Mouse (Mus musculus) retina, postnatal 7 days (tissue): ENCODE data around the gene Adamts17.
A peak's percentile ranks its signal among the peaks of the same experiment; 100 is the strongest.

Source experiments
- DNase-seq: peaks from one replicate; pipeline ENCODE4 v3.0.0-alpha.2; 2012; ENCODE audit warnings: low read depth, low spot score

Gene Adamts17

DNA sequence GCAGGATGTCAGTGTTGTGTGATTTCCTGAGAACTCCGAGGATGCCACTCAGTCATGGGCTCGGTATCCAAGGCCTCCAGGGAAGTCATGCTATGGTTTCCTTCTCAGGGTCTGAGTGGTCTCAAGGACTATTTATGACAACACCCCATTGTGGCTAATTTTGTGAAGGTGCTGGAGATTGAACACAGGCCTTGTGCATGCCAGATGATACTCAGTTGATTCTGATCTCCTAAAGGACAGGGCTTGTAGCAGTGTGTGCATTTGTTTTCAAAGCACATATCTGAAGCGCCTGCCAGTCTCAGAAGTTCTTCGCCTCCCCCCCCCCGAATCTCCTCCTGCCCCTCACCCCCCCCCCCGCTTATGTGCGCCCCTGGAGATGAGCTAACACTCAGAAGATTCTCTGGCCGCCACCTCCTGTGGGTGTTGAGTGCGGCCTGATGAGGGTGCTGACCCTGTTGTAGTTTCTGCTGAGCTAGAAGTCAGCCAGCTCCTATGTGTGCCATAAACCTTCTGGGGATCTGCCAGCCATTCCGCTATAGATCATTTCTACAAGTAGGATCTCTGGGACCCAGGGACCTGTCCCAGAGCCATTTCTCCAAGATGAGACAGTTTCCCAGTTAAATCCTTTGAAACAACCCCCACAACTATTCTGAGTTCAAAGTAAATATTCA lies 232.6 kb downstream of the Adamts17 start:
- no peak for DNase-seq

DNA sequence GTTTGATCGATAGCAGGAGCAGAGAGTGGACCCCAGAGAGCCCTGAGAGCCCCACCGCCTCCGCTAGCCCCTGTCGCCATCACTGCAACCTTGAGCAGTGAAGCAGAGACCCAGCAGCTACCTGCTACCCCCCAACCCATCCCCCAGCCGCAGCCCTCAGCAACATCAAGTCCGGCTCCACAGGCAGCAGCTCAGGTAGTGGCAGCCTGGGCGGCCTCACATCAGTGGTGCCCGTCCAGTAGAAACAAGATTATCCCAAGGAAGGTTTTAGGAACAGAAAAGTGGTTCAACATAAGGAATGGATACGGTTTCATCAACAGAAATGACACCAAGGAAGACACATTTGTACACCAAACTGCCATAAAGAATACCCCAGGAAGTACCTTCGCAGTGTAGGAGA lies 243.2 kb downstream of the Adamts17 start:
- no peak for DNase-seq

DNA sequence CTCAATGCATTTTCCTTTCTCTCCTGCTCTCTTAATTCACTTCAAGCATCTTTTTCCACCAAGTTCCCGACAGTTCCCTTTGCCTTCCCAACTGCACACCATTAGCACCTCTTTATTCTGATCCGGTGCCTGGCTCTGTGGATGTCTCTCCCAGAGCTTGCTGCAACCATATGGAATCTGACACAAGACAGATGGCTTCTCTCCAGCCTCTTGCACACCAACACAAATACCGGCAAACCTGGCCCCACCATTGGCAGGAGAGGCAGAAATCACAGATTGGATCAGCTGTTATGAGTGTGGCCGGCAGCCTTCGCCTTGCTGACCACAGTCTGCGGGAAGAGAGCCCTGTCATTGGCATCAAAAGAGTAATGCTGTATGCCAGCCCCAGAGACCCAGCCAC lies 248.2 kb downstream of the Adamts17 start:
- no peak for DNase-seq

DNA sequence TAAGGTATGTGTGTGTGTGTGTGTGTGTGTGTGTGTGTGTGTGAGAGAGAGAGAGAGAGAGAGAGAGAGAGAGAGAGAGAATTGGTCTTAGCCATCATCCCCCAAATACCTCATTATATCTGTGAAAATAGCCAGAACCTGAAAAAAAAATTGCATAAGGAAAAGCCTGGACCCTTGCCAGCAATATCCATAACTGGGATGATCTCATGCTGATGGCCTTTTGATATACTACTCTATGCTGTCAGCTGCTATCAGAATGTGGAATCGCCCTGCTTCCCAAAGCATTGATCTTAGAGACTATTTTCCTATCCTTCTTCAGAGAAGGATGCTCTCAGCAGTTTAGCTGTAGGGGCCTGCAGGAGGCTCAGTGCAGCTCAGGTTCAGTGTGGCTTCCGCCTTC lies 257.6 kb downstream of the Adamts17 start:
- no peak for DNase-seq

DNA sequence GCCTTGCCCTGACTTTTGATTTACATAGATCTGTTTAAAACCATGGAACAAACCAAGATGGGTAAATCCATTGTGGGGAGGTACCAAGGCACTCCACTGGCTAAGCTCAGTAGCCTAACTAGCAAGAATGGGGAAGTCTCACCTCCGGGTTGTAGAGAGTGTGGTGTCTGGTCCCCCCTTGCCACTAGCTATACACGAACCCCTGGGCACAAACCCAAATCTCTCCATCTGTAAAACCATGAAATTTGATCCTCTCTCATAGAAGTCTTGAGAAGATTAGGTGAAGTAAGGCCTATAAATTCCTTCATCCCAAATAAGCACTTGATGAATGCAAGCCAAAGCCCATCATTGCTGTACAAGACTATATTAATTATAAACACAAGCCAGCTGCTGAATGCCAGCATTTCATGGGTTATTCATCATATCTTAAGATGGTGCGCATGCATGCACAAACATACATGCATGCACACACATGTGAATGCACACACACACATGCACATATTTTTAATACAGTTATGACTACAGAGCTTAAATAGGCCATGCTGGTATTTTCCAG lies 262.0 kb downstream of the Adamts17 start:
- no peak for DNase-seq

DNA sequence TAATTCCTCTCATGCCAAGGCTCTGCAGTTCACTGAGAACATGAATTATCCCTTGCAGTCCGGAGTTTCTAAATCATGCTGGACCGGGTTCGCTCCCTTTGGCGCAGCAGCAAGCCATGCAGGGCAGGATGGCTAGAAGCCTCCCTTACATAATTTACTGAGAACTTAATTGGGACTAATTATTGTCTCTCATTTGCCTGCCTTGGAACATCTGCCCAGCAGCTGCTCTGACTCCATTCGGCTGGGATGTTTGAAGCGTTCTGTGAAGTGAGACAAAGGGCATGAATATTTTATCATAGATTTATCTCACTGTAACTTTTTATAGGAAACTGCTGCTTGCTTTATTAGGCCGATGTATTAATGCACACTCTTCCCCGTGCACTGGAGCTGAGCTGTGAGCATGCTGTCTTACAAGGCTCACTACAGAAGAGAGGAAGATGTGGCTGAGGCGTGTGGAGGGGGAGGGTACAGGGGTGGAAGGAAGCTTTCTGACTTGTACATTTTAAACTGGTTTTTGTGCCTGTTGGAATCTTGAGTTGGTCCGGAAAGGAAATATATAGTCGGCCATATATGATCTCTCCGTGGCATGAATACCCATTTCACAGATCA lies 271.1 kb downstream of the Adamts17 start:
- no peak for DNase-seq

DNA sequence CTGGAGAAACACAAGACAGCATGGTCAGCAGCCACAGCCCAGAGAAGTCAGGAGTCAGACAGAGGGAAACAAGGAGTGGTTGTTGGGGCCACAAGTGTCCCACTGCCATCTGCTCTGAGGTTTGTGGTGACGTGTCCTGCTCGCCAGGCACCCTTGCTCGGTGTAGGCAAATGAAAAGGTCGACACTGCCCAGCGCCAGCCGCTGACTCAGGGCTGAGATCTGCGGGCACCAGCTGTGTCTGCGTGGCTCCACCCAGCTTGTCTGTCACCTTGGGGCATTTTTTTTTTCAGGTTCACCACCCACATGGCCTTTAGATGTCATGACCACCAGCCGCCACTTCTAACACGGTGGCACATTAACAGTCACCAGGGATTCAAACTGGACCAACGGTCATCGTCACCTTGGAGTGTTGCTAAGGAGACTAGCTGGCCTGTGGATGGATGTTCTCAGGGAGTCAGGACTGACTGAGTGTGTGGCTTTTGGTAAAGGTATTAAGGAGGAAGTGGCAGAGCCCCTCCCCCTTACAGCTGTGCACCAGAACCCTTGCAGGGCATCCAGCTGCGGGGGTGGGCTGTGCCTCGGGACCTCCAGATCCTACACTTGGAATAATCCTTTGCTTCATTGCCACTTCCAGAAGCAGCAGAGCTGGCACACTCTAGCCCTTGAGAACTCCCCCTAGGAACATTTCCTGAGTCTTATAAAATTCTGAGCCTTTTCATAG lies 273.1 kb downstream of the Adamts17 start:
- DNase-seq: no peak

DNA sequence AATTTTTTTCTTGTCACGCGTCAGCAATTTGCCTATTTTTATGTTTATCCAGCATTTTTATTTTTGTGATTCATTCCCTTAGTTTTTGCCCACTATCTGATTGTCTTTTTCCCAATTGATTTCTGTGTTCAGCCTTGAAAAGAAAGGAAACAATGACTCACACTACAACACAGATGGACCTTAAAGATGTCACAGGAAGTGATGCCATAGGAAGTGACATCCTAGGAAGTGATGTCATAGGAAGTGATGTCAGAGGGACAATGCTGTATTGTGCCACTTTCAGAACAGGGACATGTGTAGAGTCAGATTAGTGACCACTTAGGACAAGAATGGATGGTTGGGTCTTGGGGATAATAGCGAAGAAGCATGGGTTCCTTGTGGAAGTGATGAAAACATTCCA lies 274.5 kb downstream of the Adamts17 start:
- no peak for DNase-seq

DNA sequence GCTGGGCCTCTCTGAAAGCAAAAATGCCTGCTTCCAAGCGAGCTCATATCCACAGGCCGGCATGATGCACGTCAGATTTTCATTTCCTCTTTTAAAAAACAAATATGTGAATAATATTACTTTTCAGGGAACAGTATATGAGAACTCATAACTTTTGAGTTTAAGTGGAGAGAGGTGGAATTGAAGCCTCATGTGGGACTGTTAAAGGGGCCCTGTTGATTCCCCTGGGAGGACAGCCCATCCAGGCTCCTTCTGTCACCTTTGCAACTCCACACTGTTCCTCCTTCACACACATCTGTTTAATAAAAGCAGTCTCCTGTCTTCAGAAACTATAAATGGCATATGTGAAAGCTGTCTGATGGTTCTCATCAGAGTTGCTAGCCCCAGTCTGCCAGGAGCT lies 275.5 kb downstream of the Adamts17 start:
- DNase-seq: no peak

DNA sequence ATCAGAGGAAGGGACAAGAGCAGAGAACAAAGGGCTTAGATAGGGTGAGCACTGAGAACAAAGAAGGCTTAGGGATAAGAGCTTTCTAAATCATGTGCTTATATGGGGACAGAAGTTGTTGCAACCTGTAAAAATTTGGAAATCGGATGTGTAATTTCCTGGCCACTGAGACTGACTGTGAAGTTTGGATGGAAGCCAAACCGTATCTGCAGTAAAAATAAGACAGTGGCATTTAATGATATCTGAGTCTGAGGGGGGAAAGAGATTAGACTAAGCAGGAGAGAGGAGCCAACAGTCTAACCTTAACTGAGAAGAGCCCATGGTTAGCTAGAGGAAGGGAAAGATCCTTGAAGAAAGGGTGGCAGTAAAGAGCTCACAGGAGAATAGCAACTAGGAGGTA lies 295.6 kb downstream of the Adamts17 start:
- DNase-seq: no peak

DNA sequence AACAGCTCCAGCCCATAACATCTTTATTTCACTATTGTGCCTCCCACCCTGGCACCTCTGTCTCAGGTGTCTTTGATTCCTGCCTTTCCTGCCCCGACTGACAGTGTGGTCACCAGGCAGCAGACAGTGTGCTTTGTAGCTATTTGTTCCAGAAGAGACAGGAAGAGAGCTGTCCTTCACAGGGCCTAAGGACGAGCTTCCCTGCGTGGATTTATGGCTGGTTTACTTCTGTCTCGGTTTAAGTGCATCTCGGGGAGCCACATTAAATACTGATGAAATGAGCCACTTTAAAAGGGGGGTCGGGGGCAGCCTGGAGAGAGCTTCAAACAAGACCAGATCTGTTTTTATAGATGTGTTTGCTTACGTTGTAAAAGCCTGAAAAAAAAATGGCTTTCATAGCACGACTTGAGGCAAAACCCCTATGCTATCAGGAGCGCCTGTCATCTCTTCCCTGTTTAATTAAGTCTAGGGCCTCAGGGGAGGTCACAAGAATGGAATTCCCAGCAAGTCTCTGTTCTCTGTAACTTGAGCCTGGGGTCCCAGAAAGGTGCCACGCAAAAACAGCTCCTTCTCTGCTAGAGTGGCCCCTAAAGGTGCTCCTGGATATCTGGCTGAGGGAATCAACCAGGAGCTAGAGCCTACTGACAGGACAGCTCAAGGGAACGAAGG lies 302.9 kb downstream of the Adamts17 start:
- DNase-seq: no peak

DNA sequence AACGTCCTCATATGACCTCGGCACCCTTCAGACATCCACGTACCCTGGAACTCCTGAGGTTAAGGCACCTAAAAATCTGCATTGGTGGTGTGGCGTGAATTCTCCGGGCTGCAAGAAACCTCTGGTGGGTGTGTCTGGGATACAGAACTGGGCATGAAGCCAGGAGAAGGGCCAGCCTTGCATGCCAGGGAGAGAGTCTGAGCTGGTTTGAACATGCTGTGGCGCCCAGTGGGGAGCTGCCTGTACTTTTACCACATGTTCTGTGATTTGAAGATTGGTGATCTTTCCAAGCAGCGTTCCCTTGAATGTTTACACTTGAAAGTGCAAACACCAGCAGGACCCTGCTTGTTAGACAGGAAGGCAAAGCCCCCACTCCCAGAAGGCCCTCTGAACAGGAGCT lies 306.2 kb downstream of the Adamts17 start:
- no peak for DNase-seq

DNA sequence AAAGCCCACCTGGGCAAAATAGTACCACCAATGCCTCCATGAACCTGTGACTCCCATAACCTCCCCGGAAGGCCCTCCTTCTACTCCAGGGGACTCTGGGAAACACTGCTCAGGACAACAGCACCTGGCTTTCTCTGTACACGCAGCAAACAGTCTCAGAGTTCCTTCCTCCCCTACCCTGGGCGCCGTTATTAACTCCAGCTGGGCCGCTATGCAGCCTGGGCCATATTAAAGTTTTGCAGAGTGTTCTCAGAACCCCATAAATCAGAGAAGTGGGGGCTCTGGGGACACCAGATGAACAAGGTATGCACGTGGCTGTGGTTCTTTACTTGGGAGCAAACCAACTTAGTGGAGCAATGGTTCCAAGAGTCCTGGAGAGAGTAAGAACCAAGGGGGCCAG lies 306.6 kb downstream of the Adamts17 start:
- no peak for DNase-seq

DNA sequence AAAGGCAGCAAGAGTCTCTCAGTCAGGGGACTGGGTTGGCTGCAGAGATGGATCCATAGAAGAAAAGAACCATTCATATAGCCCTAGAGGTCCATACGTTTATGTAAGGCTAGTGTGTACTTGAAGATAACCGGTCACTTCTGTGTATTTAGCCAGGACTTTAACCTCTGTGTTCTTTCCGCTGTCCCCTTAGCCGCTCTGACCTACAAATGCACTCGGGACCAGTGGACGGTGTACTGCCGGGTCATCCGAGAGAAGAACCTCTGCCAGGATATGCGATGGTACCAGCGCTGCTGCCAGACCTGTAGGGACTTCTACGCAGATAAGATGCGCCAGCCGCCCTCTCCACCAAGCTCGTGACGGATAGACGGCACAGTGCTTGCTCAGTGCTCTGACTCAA lies 310.2 kb downstream of the Adamts17 start:
- no peak for DNase-seq

DNA sequence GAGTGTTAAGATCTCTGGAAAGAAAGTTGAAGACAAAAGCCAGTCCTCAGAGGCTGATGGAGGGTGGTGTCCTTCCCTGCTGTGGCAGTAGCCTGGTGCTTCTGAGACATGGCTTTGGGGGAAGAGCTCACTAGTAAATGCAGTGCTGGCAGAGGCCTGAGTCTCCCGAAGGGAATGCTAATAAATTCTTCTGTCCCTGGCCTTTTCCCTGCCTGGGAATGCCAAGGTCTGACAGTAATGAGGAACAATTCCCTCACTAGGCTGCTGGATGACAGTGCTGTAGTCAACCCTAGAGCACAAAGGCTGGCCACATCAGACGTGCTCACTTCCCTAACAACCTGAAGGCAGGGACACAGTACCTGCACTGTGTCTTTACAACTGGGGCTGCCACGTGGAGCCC lies 313.1 kb downstream of the Adamts17 start:
- no peak for DNase-seq

DNA sequence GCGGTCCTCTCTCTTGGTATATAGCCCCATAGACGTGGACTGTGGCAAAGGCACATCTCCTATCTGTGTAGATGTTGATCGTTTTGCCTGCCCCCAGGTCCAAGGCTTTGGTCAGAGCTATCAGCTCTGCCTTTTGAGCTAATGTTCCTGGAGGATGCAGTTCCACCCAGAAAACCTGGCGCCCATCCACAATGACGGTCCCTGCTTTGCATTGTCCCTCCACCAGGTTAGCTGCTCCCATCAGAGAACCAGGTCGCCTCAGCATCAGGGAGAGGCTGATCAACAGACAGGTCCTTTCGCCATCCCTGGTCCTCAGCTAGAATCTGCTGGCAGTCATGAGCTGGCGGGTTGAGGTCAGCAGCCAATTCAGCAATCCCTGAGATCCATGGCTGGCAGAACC lies 322.6 kb downstream of the Adamts17 start:
- no peak for DNase-seq

DNA sequence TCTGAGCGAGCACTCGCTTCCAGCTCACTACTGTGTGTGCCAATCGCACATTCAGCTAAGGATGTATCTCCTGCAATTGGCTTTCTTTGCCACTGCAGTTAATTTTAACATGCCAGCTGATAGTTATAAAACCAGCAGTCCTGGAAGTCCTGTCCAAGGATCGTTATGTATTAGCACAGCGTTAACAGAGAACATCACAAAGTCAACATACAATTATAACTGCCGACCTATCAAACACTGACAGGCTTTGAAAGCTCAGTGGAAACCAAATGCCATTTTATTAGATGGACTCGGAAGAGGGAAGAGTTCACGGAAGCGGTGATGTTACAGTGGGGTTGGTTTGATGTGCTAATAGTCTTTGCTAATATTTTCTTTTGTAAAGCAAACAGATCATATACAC lies 328.8 kb downstream of the Adamts17 start:
- DNase-seq: no peak

DNA sequence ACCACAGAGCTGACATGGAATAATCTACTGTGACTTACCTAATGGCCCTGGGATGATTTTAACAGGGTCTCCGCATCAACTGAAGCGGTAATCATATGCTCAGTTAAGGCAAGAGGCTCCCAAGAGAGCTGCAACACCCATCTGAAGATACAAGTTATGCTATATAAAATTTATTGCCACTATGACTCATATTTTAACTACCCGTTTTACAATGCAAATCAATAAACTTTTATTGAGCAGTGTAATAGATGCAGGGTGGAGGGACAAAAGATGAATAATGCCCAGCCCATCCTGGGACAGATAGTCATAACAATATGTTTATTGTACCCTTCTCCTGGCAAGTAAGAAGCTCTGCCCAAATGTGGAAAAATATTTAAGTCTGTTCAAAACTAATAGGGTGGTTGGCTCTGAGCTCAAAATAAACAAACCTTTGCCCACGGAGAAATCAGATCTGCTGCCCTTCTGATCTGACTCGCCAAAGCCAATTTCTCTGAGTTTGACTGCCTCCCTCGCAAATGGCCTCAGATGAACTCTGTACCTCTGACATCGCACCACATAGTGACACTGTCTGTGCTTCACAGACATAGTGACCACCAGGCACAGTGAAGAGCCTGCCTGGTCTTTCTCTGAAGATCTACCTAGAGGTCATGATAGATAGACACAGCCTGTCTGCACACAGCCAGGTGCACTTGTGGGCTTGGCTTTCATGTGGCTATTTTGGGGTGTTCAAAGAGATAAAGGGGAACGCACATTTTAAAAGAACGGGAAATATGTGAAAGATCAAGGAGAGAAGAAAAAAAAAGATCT lies 329.4 kb downstream of the Adamts17 start:
- DNase-seq: no peak

DNA sequence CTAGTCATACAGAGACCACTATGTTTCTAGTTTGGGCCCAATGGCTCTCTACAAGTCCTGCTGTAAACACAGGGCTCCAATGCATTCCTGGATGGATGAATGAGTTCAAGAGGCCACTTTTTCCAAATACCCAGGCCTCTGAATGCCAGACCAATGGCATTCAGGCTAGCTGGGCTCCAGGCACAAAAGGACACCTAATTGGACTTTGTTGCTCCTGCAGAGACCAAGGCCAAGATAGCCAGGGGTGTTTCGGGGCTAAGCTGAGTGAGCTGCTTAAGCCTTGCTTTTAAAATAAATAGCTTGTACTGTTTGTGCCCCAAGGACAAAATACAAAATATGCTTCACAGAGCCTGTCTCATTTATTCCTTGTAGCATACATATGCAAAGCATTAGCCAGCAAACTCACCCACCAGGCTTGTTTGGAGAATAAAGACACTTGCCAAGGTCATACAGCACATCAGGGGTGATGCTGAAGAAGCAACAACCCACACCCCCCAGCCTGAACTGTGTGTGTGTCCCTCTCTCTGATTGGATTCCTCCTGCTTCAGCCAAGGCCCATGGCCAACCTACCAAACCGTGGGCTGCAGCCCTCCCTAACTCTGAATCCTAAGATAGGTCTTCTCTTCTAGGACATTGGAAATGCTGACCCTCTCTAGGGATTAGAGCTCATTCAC lies 334.1 kb downstream of the Adamts17 start:
- DNase-seq: no peak

DNA sequence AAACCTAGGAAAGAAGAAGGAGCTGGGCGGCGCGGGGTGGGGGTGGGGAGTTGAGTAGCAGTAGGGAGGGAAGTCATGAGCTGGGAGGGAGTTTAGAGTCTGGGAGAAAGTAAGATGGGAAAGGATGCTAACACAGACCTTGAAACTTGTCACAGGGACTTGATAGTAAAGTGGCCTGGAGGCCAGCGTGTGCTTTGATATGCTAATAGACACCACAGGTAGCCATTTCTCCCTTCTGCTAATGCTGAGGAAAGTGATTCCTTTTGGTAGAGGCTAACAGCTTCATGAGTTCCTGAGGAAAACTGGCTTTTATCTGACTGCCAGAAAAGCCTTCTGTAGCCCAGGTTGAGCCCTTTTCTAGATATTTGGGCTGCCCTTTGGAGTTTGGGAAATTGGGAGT lies 344.3 kb downstream of the Adamts17 start:
- no peak for DNase-seq

DNA sequence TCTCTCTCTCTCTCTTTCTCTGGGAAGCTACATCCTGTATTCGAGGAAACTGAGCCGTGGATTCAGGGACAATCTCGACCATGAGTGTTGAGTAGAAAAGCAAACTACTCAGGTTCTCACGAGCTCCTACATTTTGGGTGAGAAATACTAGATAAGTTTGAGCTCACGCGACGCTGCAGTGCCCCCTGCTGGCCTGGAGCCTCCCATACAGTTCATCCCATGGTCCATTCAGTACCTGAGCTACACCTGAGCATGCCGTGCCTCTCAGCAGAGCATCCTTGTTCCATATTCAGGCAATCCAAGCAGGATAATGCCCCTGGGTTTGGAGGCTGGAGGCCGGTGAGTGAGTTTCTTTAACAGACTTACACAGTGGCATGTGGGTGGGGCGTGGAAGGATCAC lies 359.9 kb downstream of the Adamts17 start:
- DNase-seq: peak; percentile 23
